Mouse (Mus musculus) midbrain, embryonic 14.5 days (tissue): ENCODE measurements around the gene Efna3. TPM values are rescaled to one million over a fixed set of nuclear protein-coding genes. Genes with fewer than 3 reads are reported as not detected.

Experiments
- ATAC-seq: fragments of 200-750 bp; cut with Nextera tagmentation; 2 replicates; pipeline ENCODE4 v1.8.0; 2017; ENCODE audit warnings: moderate number of reproducible peaks, moderate library complexity; ENCODE audit not compliant: low FRiP score, low TSS enrichment
- DNase-seq: peaks from one replicate; pipeline ENCODE4 v3.0.0-alpha.2; 2015
- H3K27ac ChIP-seq: fragments of 300-500 bp; sonication (generic); replicated peaks from 2 replicates; pipeline ENCODE4 v1.5.1; 2014; ENCODE audit warnings: mild to moderate bottlenecking, low read depth, low read length, moderate library complexity
- H3K27me3 ChIP-seq: fragments of 300-500 bp; sonication (generic); 2 replicates; pipeline ENCODE4 v1.6.1; 2014; ENCODE audit warnings: low read length, control low read depth, mixed read lengths; ENCODE audit not compliant: control insufficient read depth, insufficient read depth
- H3K36me3 ChIP-seq: fragments of 300-500 bp; sonication (generic); 2 replicates; pipeline ENCODE4 v1.6.1; 2014; ENCODE audit warnings: low read length, control low read depth; ENCODE audit not compliant: control insufficient read depth, insufficient read depth
- H3K4me1 ChIP-seq: fragments of 300-500 bp; sonication (generic); 2 replicates; pipeline ENCODE4 v1.6.1; 2014; ENCODE audit warnings: mild to moderate bottlenecking, antibody characterized with exemption, low read length, control low read depth; ENCODE audit not compliant: control insufficient read depth, insufficient read depth
- H3K4me2 ChIP-seq: fragments of 300-500 bp; sonication (generic); 2 replicates; pipeline ENCODE4 v1.6.1; 2014; ENCODE audit warnings: mild to moderate bottlenecking, low read length, moderate library complexity
- H3K4me3 ChIP-seq: fragments of 300-500 bp; sonication (generic); replicated peaks from 2 replicates; pipeline ENCODE4 v1.5.1; 2014; ENCODE audit warnings: low read depth, low read length
- H3K9ac ChIP-seq: fragments of 300-500 bp; sonication (generic); replicated peaks from 2 replicates; pipeline ENCODE4 v1.6.1; 2014; ENCODE audit warnings: mild to moderate bottlenecking, low read length, moderate library complexity
- H3K9me3 ChIP-seq: fragments of 300-500 bp; sonication (generic); 2 replicates; pipeline ENCODE4 v1.6.1; 2016; ENCODE audit warnings: low read length, control low read depth, mixed read lengths; ENCODE audit not compliant: control insufficient read depth
- WGBS: fragments of 180-500 bp; shearing (Covaris S2); extraction: QIAGEN DNeasy Blood & Tissue Kit; methylation state at CpG from one replicate; pipeline ENCODE4 v1.1.7; 2014; 5-methylcytosine and 5-hydroxymethylcytosine counted together
- polyA plus RNA-seq: library from polyadenylated mRNA; unstranded; fragments of >200 nt; fragmentation: Nextera tagmentation; extraction: Ambion mirVana; gene quantifications from 2 replicates; pipeline ENCODE4 v1.2.1, GENCODE M21; 2014

Gene Efna3
- polyA plus RNA-seq, 1 experiment from 2014 or later: 31.1 TPM

GRCm38 (mm10) chr3:89300514-89300913, 22.3 kb downstream of the Efna3 start:
- no peaks in the 10 kb centered on the region for H3K9me3 ChIP-seq
- no peak overlapping the region for H3K4me3 ChIP-seq
- H3K4me1 ChIP-seq: no peaks in the 10 kb centered on the region
- DNase-seq (no peak), ATAC-seq (no peak)
- H3K9ac ChIP-seq: no peak overlapping the region
- H3K27me3 ChIP-seq: 0 out of 2 replicates have a peak, but pooled peaks cover 5% of the 10 kb centered on the region
- no peak overlapping the region for H3K4me2 ChIP-seq
- H3K36me3 ChIP-seq: no peaks in the 10 kb centered on the region
- H3K27ac ChIP-seq: no peak overlapping the region
- 61% methylated on average over 2 of the region's 2 CpGs for WGBS

GRCm38 (mm10) chr3:89300071-89300470, 22.7 kb downstream of the Efna3 start:
- WGBS: 60% methylated on average over 1 of the region's 1 CpGs
- no peaks in the 10 kb centered on the region for H3K9me3 ChIP-seq
- ATAC-seq (no peak), DNase-seq (no peak)
- H3K36me3 ChIP-seq: no peaks in the 10 kb centered on the region
- H3K9ac ChIP-seq: no peak overlapping the region
- no peak overlapping the region for H3K4me3 ChIP-seq
- H3K27ac ChIP-seq: no peak overlapping the region
- peak overlapping the region; percentile 39; the same call in 1 of the 2 replicates for H3K4me2 ChIP-seq
- no peaks in the 10 kb centered on the region for H3K4me1 ChIP-seq
- 0 out of 2 replicates have a peak, but pooled peaks cover 5% of the 10 kb centered on the region for H3K27me3 ChIP-seq

- H3K27ac ChIP-seq: no peak overlapping the region
- H3K9ac ChIP-seq: 0 out of 2 replicates have a peak overlapping the region, but pooled peaks have one; percentile 21
- H3K27me3 ChIP-seq: 0 out of 2 replicates have a peak, but pooled peaks cover 5% of the 10 kb centered on the region
- ATAC-seq: no peak
- H3K4me2 ChIP-seq: peak overlapping the region; percentile 39
- 5% methylated on average over 14 of the region's 14 CpGs for whole genome bisulfite sequencing
- DNase-seq: peak; percentile 61
- H3K4me1 ChIP-seq: no peaks in the 10 kb centered on the region
- H3K4me3 ChIP-seq: 0 out of 2 replicates have a peak overlapping the region, but pooled peaks have one; percentile 7
- no peaks in the 10 kb centered on the region for H3K9me3 ChIP-seq
- no peaks in the 10 kb centered on the region for H3K36me3 ChIP-seq
Observed at GRCm38 (mm10) chr3:89299499-89299898, 23.3 kb downstream of the Efna3 start.

- Histone ChIP-seq H3K9me3 (no peaks in the 10 kb centered on the region), H3K27ac (no peak overlapping the region), H3K27me3 (0 out of 2 replicates have a peak, but pooled peaks cover 5% of the 10 kb centered on the region), H3K4me1 (no peaks in the 10 kb centered on the region), H3K9ac (no peak overlapping the region), H3K4me2 (no peak overlapping the region), H3K4me3 (no peak overlapping the region), H3K36me3 (no peaks in the 10 kb centered on the region)
- ATAC-seq: no peak
- no peak for DNase-seq
- 85% methylated on average over 6 of the region's 6 CpGs for WGBS
Observed at GRCm38 (mm10) chr3:89298908-89299307, 23.9 kb downstream of the Efna3 start.

- H3K4me3 ChIP-seq: no peak overlapping the region
- ATAC-seq (no peak), DNase-seq (no peak)
- H3K27ac ChIP-seq: no peak overlapping the region
- 87% methylated on average over 11 of the region's 11 CpGs for WGBS
- no peaks in the 10 kb centered on the region for H3K9me3 ChIP-seq
- no peak overlapping the region for H3K9ac ChIP-seq
- 0 out of 2 replicates have a peak, but pooled peaks cover 5% of the 10 kb centered on the region for H3K27me3 ChIP-seq
- no peak overlapping the region for H3K4me2 ChIP-seq
- H3K36me3 ChIP-seq: no peaks in the 10 kb centered on the region
- H3K4me1 ChIP-seq: no peaks in the 10 kb centered on the region
Observed at GRCm38 (mm10) chr3:89296761-89297396, 25.9 kb downstream of the Efna3 start.

- Histone ChIP-seq H3K27me3 (0 out of 2 replicates have a peak, but pooled peaks cover 5% of the 10 kb centered on the region), H3K36me3 (no peaks in the 10 kb centered on the region), H3K9ac (no peak overlapping the region), H3K4me2 (no peak overlapping the region), H3K4me1 (no peaks in the 10 kb centered on the region), H3K9me3 (no peaks in the 10 kb centered on the region), H3K4me3 (no peak overlapping the region), H3K27ac (no peak overlapping the region)
- 83% methylated on average over 8 of the region's 8 CpGs for WGBS
- no peak for ATAC-seq
- no peak for DNase-seq
Observed at GRCm38 (mm10) chr3:89295685-89296230, 27.0 kb downstream of the Efna3 start.

GRCm38 (mm10) chr3:89294195-89294594, 28.6 kb downstream of the Efna3 start:
- ATAC-seq: no peak
- 81% methylated on average over 5 of the region's 5 CpGs for WGBS

GRCm38 (mm10) chr3:89293247-89293918, 29.4 kb downstream of the Efna3 start:
- Histone ChIP-seq H3K36me3 (no peaks in the 10 kb centered on the region), H3K9me3 (no peaks in the 10 kb centered on the region), H3K4me1 (no peaks in the 10 kb centered on the region), H3K27me3 (no peaks in the 10 kb centered on the region), H3K4me3 (no peak overlapping the region), H3K27ac (no peak overlapping the region), H3K9ac (no peak overlapping the region), H3K4me2 (no peak overlapping the region)
- ATAC-seq (no peak), DNase-seq (no peak)
- 92% methylated on average over 11 of the region's 11 CpGs for WGBS

More at GRCm38 (mm10) chr3:89294195-89294594, 28.6 kb downstream of the Efna3 start:
- Histone ChIP-seq H3K4me3 (no peak overlapping the region), H3K36me3 (no peaks in the 10 kb centered on the region), H3K4me1 (no peaks in the 10 kb centered on the region), H3K27me3 (0 out of 2 replicates have a peak, but pooled peaks cover 5% of the 10 kb centered on the region), H3K9ac (no peak overlapping the region), H3K9me3 (no peaks in the 10 kb centered on the region), H3K4me2 (no peak overlapping the region), H3K27ac (no peak overlapping the region)
- no peak for DNase-seq
